Mouse (Mus musculus) heart, embryonic 10.5 days (tissue): Measurements from ENCODE around the gene Sytl1. TPM values are rescaled to one million over a fixed set of nuclear protein-coding genes. Genes with fewer than 3 reads are reported as not detected.

ENCODE experiments used
- DNase-seq: peaks from one replicate; pipeline ENCODE4 v3.0.0-alpha.2; 2017; ENCODE audit warnings: low spot score
- H3K27ac ChIP-seq: fragments of 300-500 bp; sonication (generic); 2 replicates; pipeline ENCODE4 v1.5.1; 2016; ENCODE audit warnings: mild to moderate bottlenecking
- H3K27me3 ChIP-seq: fragments of 300-500 bp; sonication (generic); 2 replicates; pipeline ENCODE4 v1.6.1; 2016; ENCODE audit warnings: mild to moderate bottlenecking; ENCODE audit not compliant: poor library complexity, insufficient read depth, severe bottlenecking
- H3K36me3 ChIP-seq: fragments of 300-500 bp; sonication (generic); 2 replicates; pipeline ENCODE4 v1.6.1; 2016; ENCODE audit warnings: mild to moderate bottlenecking, moderate library complexity
- H3K4me1 ChIP-seq: fragments of 300-500 bp; sonication (generic); 2 replicates; pipeline ENCODE4 v1.6.1; 2016; ENCODE audit warnings: mild to moderate bottlenecking
- H3K4me3 ChIP-seq: fragments of 300-500 bp; sonication (generic); 2 replicates; pipeline ENCODE4 v1.5.1; 2016; ENCODE audit warnings: mild to moderate bottlenecking, moderate library complexity
- H3K9me3 ChIP-seq: fragments of 300-500 bp; sonication (generic); 2 replicates; pipeline ENCODE4 v1.6.1; 2016; ENCODE audit warnings: mild to moderate bottlenecking, moderate library complexity
- WGBS: fragments of 180-500 bp; shearing (Covaris S2); methylation state at CpG from one replicate; pipeline ENCODE4 v1.1.7; 2016; 5-methylcytosine and 5-hydroxymethylcytosine counted together
- polyA plus RNA-seq: library from polyadenylated mRNA; unstranded; fragments of >200 nt; fragmentation: Nextera tagmentation; extraction: Ambion mirVana; gene quantifications from 2 replicates; pipeline ENCODE4 v1.2.1, GENCODE M21; 2016

The Sytl1 gene
- polyA plus RNA-seq, 1 experiment from 2014 or later: 0.60 TPM

GRCm38 (mm10) chr4:133255392-133255791 is 7.5 kb downstream of the Sytl1 start:
- no peak overlapping the region for H3K27ac ChIP-seq
- peaks cover 98% of the 10 kb centered on the region for H3K27me3 ChIP-seq
- H3K36me3 ChIP-seq: no peaks in the 10 kb centered on the region
- no peak overlapping the region for H3K4me3 ChIP-seq
- no peaks in the 10 kb centered on the region for H3K9me3 ChIP-seq
- peaks cover 24% of the 10 kb centered on the region for H3K4me1 ChIP-seq
- no peak for DNase-seq
- 34% methylated on average over 6 of the region's 6 CpGs for WGBS

DNA sequence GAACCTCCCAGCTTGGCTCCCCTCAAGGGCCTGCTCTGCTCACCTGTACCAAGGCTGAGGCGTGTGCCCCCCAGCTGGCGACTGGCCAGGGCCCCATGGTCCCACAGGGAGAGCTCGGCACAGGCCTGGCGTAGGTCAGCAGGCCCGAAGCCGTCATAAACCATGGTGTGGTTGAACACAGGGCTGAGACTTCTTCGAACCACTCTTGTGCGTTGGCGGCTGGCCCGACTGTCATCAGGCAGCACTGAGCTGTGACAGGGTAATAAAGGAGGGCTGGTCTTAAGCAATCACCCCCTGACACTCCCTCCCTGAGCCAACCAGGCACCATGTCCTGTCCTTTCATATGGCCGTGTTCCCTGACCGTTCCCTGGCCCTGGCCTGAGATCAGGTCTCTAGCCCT is 9.5 kb downstream of the Sytl1 start:
- H3K36me3 ChIP-seq: no peaks in the 10 kb centered on the region
- WGBS: 75% methylated on average over 12 of the region's 12 CpGs
- no peak overlapping the region for H3K27ac ChIP-seq
- H3K27me3 ChIP-seq: peaks cover 100% of the 10 kb centered on the region
- no peak for DNase-seq
- H3K9me3 ChIP-seq: no peaks in the 10 kb centered on the region
- H3K4me1 ChIP-seq: peaks cover 25% of the 10 kb centered on the region
- H3K4me3 ChIP-seq: no peak overlapping the region

- peaks cover 100% of the 10 kb centered on the region for H3K27me3 ChIP-seq
- DNase-seq: no peak
- WGBS: 43% methylated on average over 4 of the region's 4 CpGs
- H3K36me3 ChIP-seq: no peaks in the 10 kb centered on the region
- no peaks in the 10 kb centered on the region for H3K9me3 ChIP-seq
- peaks cover 31% of the 10 kb centered on the region for H3K4me1 ChIP-seq
- H3K27ac ChIP-seq: no peak overlapping the region
- no peak overlapping the region for H3K4me3 ChIP-seq
Observed at GRCm38 (mm10) chr4:133252089-133252488, 10.8 kb downstream of the Sytl1 start.

DNA sequence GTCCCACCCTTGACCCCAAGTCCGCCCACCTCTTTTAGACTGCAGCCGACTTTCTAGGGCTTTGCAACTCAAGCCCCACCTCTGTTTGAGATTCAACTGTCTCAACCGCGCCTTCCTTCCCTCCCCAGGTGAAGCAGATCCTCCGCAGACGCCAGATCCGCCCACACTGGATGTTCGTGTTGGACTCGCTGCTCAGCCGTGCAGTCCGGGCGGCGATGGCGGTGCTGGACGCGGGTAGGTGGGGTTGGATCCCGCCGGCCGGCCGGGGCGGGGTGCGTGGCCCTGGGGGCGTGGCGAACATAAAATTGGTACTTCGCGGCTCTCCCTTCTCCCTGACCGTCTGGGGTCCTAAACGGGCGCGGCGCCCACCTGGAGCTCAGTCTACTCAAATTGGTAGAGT is 11.7 kb downstream of the Sytl1 start:
- Histone ChIP-seq H3K27ac (peak overlapping the region; percentile 37; the same call in 1 of the 2 replicates), H3K27me3 (peaks cover 100% of the 10 kb centered on the region), H3K36me3 (no peaks in the 10 kb centered on the region), H3K4me3 (peak overlapping the region; percentile 56), H3K4me1 (peaks cover 24% of the 10 kb centered on the region), H3K9me3 (no peaks in the 10 kb centered on the region)
- WGBS: 1% methylated on average over 31 of the region's 31 CpGs
- DNase-seq: no peak

DNA sequence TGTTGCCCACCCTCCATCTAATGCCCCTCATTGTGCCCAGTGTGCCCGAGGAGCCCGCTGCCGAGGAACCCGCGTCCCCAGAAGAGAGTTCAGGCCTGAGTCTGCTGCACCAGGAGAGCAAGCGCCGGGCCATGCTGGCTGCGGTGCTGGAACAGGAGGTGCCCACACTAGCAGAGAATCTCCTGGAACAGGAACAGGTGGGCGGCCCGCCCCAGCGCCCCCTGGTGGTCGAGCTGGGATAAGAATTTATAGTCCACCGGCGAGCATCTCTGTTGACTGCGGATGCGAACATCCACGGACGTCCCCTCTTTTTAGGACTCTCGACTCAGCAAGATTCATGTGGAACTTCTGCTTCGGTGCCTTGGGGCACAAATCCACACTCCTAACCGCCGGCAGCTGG is 12.3 kb downstream of the Sytl1 start:
- H3K27ac ChIP-seq: peak overlapping the region; percentile 37; the same call in 1 of the 2 replicates
- H3K9me3 ChIP-seq: no peaks in the 10 kb centered on the region
- peak; percentile 89 for DNase-seq
- WGBS: 4% methylated on average over 22 of the region's 22 CpGs
- peak overlapping the region; percentile 56 for H3K4me3 ChIP-seq
- H3K4me1 ChIP-seq: peaks cover 24% of the 10 kb centered on the region
- H3K36me3 ChIP-seq: no peaks in the 10 kb centered on the region
- peaks cover 100% of the 10 kb centered on the region for H3K27me3 ChIP-seq

- DNase-seq: no peak
- peaks cover 33% of the 10 kb centered on the region for H3K4me1 ChIP-seq
- H3K36me3 ChIP-seq: no peaks in the 10 kb centered on the region
- H3K9me3 ChIP-seq: no peaks in the 10 kb centered on the region
- H3K4me3 ChIP-seq: no peak overlapping the region
- WGBS: 57% methylated on average over 13 of the region's 13 CpGs
- no peak overlapping the region for H3K27ac ChIP-seq
- H3K27me3 ChIP-seq: peaks cover 96% of the 10 kb centered on the region
Observed at GRCm38 (mm10) chr4:133247806-133248449, 15.0 kb downstream of the Sytl1 start.

DNA sequence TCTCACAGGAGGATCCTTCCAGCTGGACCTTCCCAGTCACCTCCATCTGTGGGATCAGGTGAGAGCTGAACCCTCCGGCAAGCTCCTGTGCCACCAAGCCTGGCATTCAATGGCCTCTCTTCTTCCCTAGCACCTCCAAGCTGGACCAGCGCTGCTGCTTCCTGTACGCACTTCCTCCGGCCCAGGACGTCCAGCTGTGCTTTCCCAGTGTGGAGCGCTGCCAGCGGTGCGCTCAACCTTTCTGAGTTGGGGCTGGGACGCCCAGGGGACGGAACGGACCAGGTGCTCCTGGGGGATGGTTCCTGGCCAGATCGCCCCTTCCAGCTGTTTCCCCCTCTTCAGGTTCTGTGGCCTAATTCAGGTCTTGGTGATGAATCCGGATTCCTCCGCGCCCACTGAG is 15.8 kb downstream of the Sytl1 start:
- 15% methylated on average over 15 of the region's 15 CpGs for WGBS
- DNase-seq: no peak
- Histone ChIP-seq H3K27me3 (peaks cover 96% of the 10 kb centered on the region), H3K4me1 (peaks cover 39% of the 10 kb centered on the region), H3K9me3 (no peaks in the 10 kb centered on the region), H3K36me3 (no peaks in the 10 kb centered on the region), H3K4me3 (no peak overlapping the region), H3K27ac (no peak overlapping the region)

DNA sequence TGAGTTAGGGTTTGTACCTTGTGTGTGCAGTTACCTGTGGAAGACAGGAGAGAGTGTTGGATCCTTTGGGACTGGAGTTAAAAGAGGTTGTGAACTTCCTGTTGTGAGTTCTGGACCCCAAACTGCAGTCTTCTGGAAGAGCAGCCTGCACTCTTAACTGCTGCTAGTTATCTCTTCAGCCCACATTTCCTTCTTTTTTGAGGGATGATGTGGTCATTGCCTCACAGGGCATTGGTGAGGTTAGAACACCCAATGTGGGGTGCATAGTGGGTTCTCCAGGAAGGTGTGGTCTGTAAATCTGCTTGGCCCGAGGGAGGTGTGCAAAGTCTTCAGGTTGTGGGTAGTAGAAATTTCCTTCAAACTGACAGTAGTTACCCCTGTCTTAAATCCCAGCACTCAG is 18.6 kb downstream of the Sytl1 start:
- no peak for DNase-seq
- Histone ChIP-seq H3K4me1 (peaks cover 43% of the 10 kb centered on the region), H3K27me3 (peaks cover 85% of the 10 kb centered on the region), H3K27ac (no peak overlapping the region), H3K9me3 (no peaks in the 10 kb centered on the region), H3K4me3 (no peak overlapping the region), H3K36me3 (no peaks in the 10 kb centered on the region)
- WGBS: 74% methylated on average over 1 of the region's 1 CpGs

DNA sequence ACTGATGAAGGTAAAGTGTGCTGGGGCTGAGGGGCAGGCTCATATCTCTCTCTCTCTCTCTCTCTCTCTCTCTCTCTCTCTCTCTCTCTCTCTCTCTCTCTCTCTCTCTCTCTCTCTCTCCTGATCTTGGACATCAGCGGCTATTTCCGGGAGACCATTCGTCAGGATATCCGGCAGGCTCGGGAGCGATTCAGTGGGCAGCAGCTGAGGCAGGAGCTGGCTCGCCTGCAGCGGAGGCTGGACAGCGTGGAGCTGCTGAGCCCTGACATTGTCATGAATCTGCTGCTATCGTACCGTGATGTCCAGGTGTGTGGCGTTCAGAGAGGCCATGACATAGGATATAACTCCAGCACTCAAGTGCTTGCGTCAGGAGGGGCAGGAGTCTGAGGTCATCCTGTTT is 19.4 kb downstream of the Sytl1 start:
- no peaks in the 10 kb centered on the region for H3K9me3 ChIP-seq
- peaks cover 78% of the 10 kb centered on the region for H3K27me3 ChIP-seq
- peaks cover 43% of the 10 kb centered on the region for H3K4me1 ChIP-seq
- peak overlapping the region; percentile 17; the same call in 1 of the 2 replicates for H3K27ac ChIP-seq
- no peak overlapping the region for H3K4me3 ChIP-seq
- 43% methylated on average over 13 of the region's 13 CpGs for WGBS
- no peaks in the 10 kb centered on the region for H3K36me3 ChIP-seq
- no peak for DNase-seq

- Histone ChIP-seq H3K4me1 (peaks cover 39% of the 10 kb centered on the region), H3K27me3 (peaks cover 70% of the 10 kb centered on the region), H3K36me3 (no peaks in the 10 kb centered on the region), H3K9me3 (no peaks in the 10 kb centered on the region), H3K4me3 (no peak overlapping the region), H3K27ac (no peak overlapping the region)
- 64% methylated on average over 9 of the region's 9 CpGs for WGBS
- no peak for DNase-seq
Observed at GRCm38 (mm10) chr4:133242710-133243109, 20.2 kb downstream of the Sytl1 start.

DNA sequence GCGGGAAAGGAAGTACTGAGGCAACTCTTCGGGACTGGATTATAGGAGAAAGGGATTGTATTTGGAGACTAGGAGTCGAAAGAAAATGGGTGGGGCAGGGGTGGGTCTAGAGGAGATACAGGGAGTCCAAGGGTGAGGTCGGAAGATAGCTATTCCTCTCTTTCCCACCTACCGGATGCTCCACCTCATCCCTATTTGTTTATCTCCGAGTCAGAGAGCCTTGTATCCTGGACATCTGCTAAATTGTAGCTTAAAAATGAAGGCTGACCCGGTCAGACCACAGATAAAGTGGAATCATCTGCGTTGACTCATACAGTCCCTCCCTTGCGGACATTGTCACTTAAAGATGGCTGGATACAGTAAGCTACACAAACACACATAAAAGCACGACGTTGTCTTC is 21.0 kb downstream of the Sytl1 start:
- DNase-seq: no peak
- H3K36me3 ChIP-seq: no peaks in the 10 kb centered on the region
- 23% methylated on average over 11 of the region's 11 CpGs for WGBS
- peak overlapping the region; percentile 80 for H3K4me3 ChIP-seq
- H3K27ac ChIP-seq: 0 out of 2 replicates have a peak overlapping the region, but pooled peaks have one; percentile 91
- peaks cover 62% of the 10 kb centered on the region for H3K27me3 ChIP-seq
- peaks cover 32% of the 10 kb centered on the region for H3K4me1 ChIP-seq
- H3K9me3 ChIP-seq: no peaks in the 10 kb centered on the region

DNA sequence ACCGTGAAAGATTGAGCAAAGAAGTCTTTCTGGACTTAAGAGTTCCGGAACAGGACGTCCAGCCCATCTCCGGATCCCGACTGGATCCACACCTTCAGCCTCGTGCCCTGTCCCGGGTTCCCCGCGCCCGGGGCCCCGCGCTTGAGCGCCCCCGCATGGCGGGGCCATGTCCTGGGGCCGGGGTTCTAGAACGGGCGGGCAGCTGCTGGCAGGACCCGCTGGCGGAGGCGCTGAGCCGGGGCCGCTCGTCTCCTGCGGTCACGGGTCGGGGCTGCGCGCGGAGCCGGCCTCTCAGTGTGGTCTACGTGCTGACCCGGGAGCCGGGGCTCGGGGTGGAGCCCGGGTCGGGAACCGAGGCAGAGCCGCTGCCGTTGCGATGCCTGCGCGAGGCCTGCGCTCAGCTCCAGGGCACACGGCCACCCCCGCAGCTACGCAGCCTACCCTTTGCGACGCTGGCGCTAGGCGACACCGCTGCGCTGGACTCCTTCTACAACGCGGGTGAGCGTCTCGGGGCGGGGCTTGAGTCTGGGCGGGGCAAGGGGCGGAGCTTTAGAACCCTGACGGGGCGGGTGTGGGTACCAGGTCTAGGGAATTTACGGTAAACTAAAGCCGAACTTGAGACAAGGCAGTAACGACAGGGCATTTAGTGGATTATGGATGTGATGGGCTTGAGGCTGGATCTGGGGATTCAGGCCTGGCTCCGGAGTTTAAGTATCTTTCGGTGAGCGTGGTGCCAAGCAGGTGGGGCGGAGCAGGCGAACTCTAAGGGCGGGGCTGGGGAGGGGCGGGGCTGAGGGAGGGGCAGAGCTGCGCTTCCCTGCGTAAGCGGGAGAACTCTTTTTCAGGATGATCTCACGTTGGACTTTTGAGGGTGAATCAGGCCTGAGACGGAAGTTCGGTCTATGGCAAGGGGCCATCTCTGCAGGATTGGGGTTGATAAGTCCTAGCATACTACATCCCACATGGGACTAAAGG is 21.7 kb downstream of the Sytl1 start:
- H3K27ac ChIP-seq: peak overlapping the region; percentile 91
- WGBS: under 1% methylated on average over 78 of the region's 78 CpGs
- H3K27me3 ChIP-seq: peaks cover 55% of the 10 kb centered on the region
- peaks cover 32% of the 10 kb centered on the region for H3K4me1 ChIP-seq
- H3K9me3 ChIP-seq: no peaks in the 10 kb centered on the region
- H3K4me3 ChIP-seq: peak overlapping the region; percentile 80
- DNase-seq: peak; percentile 97
- no peaks in the 10 kb centered on the region for H3K36me3 ChIP-seq

DNA sequence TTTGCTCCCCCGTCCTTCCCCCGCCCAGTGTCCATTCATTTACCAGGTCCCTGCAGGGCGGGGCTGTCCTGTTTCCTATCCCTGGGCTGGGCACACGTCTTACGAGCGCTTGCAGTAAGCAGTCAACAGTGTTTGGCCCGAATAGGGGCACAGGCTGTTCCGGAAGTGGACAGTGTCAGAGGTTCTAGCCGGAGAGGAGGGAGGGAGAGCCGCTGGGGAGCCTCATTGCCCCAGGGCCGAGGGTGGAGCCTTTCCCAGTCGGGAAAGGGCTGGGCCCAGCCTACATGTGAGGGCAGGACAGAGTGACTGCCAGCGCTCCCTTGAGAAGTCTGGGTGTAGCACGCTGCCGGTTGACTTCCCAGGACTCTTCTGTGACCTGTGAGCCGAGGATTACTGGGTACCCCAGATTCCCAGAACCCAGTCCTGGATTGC is 22.4 kb downstream of the Sytl1 start, which contains the start of gene Map3k6:
TSS of gene Map3k6 (plus strand) at position 329 of the 432 bp plus-strand sequence.
- H3K27ac ChIP-seq: peak within 1 kb of the TSS; percentile 91
- H3K27me3 ChIP-seq: peaks cover 52% of the 10 kb centered on the region
- H3K9me3 ChIP-seq: no peaks in the 10 kb centered on the region
- DNase-seq: peak; percentile 85
- peaks cover 32% of the 10 kb centered on the region for H3K4me1 ChIP-seq
- 2% methylated on average over 16 of the region's 16 CpGs for WGBS
- peak within 1 kb of the TSS; percentile 80 for H3K4me3 ChIP-seq
- no peaks in the 10 kb centered on the region for H3K36me3 ChIP-seq
